Mouse (Mus musculus) embryo, embryonic 11.5 days (tissue): ENCODE data around the gene Gpr137.

Experiments used
- DNase-seq: peaks from one replicate; pipeline ENCODE4 v3.0.0-alpha.2; 2012; ENCODE audit warnings: low read depth, low spot score

Gpr137 gene

GRCm38 (mm10) chr19:6973581-6974190 lies 31.4 kb upstream of the Gpr137 start:
- DNase-seq = no peak

- DNase-seq = no peak
Measured at GRCm38 (mm10) chr19:6972247-6972917, 30.1 kb upstream of the Gpr137 start.

GRCm38 (mm10) chr19:6971644-6972043 lies 29.4 kb upstream of the Gpr137 start:
- DNase-seq = no peak

GRCm38 (mm10) chr19:6970460-6971085 lies 28.3 kb upstream of the Gpr137 start:
- DNase-seq = no peak

- no peak for DNase-seq
Measured at GRCm38 (mm10) chr19:6969665-6970381, 27.5 kb upstream of the Gpr137 start.

- no peak for DNase-seq
Measured at GRCm38 (mm10) chr19:6969291-6969664, 27.0 kb upstream of the Gpr137 start.

- DNase-seq = no peak
Measured at GRCm38 (mm10) chr19:6968491-6969271, 26.4 kb upstream of the Gpr137 start.

- DNase-seq = no peak
Measured at GRCm38 (mm10) chr19:6956461-6956860, 14.2 kb upstream of the Gpr137 start.

- DNase-seq = no peak
Measured at GRCm38 (mm10) chr19:6955424-6955823, 13.1 kb upstream of the Gpr137 start.

GRCm38 (mm10) chr19:6954046-6954445 lies 11.8 kb upstream of the Gpr137 start:
- DNase-seq = no peak

GRCm38 (mm10) chr19:6952712-6953037 lies 10.4 kb upstream of the Gpr137 start:
- DNase-seq = no peak

- peak; percentile 26 for DNase-seq
Measured at GRCm38 (mm10) chr19:6951994-6952711, 9.9 kb upstream of the Gpr137 start.

GRCm38 (mm10) chr19:6951381-6951968 lies 9.2 kb upstream of the Gpr137 start:
- peak; percentile 83 for DNase-seq

- no peak for DNase-seq
Measured at GRCm38 (mm10) chr19:6950613-6951153, 8.4 kb upstream of the Gpr137 start.

- no peak for DNase-seq
Measured at GRCm38 (mm10) chr19:6949951-6950350, 7.7 kb upstream of the Gpr137 start.

GRCm38 (mm10) chr19:6949532-6949931 lies 7.3 kb upstream of the Gpr137 start:
- DNase-seq = no peak

GRCm38 (mm10) chr19:6948186-6948585 lies 5.9 kb upstream of the Gpr137 start:
- DNase-seq = no peak

GRCm38 (mm10) chr19:6947742-6948141 lies 5.5 kb upstream of the Gpr137 start:
- DNase-seq = no peak

- no peak for DNase-seq
Measured at GRCm38 (mm10) chr19:6943709-6944108, 1.4 kb upstream of the Gpr137 start.

GRCm38 (mm10) chr19:6942764-6943163 lies 484 bp upstream of the Gpr137 start:
- DNase-seq = no peak
